Mouse (Mus musculus): ENCODE data around the gene Rab6a. TPM values are rescaled to one million over a fixed set of nuclear protein-coding genes. Genes with fewer than 3 reads are reported as not detected.
A peak's percentile ranks its signal among the peaks of the same experiment; 100 is the strongest.

Rab6a gene
- polyA plus RNA-seq, 1 experiment from 2014 or later = 116 TPM

- Histone ChIP-seq H3K4me1 (replicated peaks) (peaks cover 12% of the 10 kb centered on the region), H3K27me3 (replicated peaks) (no peaks in the 10 kb centered on the region), H3K9me3 (no peaks in the 10 kb centered on the region), H3K9ac (no peak overlapping the region), H3K27ac (peak overlapping the region; percentile 68), H3K4me2 (replicated peaks) (peak overlapping the region; percentile 36), H3K4me3 (replicated peaks) (no peak overlapping the region), H3K36me3 (no peaks in the 10 kb centered on the region)
- WGBS = 1% methylated on average over 13 of the region's 13 CpGs
- ATAC-seq = peak; percentile 89
Measured at GRCm38 (mm10) chr7:100663190-100663589, 56.0 kb downstream of the Rab6a start.

DNA sequence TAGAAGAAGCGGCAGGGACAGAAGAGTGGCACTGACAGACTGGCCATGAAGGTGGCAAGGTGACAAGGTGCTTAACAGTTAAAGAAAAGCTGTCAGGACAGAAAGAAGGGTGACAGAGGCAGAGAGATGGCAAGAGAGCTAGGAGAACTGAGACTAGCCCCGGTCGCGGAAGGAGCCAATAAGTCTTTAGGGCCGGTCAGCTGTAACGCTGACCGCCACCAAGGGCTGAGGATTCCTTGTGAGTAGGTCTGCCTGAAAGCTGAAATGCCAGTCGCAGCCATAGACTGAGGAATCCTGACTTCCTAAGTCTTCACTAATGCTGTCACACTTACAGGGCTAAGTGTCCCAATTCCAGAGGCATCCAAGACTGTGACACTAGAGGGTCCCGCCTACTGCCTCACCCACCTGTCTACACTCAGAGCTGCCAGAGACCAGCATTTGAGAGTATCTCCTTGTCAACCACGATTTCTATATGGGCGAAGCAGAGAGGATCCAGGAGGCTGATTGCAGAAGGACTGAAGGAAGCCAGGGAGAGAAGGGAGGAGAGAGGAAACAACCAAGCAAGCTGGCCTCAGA, 56.6 kb downstream of the Rab6a start:
- Histone ChIP-seq H3K27me3 (replicated peaks) (no peaks in the 10 kb centered on the region), H3K4me3 (replicated peaks) (no peak overlapping the region), H3K4me2 (replicated peaks) (peak overlapping the region; percentile 36; the same call in 1 of the 2 replicates), H3K9me3 (no peaks in the 10 kb centered on the region), H3K27ac (no peak overlapping the region), H3K9ac (no peak overlapping the region), H3K36me3 (no peaks in the 10 kb centered on the region), H3K4me1 (replicated peaks) (peaks cover 9% of the 10 kb centered on the region)
- ATAC-seq = no peak
- WGBS = 54% methylated on average over 11 of the region's 11 CpGs

DNA sequence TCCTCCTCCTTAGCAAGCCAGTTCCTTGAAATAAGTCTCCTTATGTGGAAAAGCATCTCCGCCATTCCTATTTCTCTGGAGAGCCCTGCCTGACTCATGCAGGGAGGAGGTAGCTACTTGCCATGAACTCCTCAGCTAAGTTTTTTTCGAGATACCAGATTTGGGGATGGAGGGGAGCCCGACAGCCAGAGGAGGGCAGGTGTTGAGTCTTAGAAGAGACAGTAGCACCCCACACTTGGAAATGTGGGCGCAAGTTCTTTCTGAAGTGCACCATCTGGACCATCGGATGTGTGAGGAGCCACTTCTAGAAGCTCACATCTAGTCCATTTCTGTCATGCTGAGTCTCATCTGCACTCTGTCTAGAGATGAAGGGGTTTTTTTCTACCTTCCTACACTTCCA, 63.4 kb downstream of the Rab6a start:
- Histone ChIP-seq H3K27ac (no peak overlapping the region), H3K4me2 (replicated peaks) (no peak overlapping the region), H3K27me3 (replicated peaks) (no peaks in the 10 kb centered on the region), H3K36me3 (no peaks in the 10 kb centered on the region), H3K4me1 (replicated peaks) (no peaks in the 10 kb centered on the region), H3K9ac (no peak overlapping the region), H3K9me3 (no peaks in the 10 kb centered on the region), H3K4me3 (replicated peaks) (no peak overlapping the region)
- ATAC-seq = no peak
- WGBS = 81% methylated on average over 5 of the region's 5 CpGs

DNA sequence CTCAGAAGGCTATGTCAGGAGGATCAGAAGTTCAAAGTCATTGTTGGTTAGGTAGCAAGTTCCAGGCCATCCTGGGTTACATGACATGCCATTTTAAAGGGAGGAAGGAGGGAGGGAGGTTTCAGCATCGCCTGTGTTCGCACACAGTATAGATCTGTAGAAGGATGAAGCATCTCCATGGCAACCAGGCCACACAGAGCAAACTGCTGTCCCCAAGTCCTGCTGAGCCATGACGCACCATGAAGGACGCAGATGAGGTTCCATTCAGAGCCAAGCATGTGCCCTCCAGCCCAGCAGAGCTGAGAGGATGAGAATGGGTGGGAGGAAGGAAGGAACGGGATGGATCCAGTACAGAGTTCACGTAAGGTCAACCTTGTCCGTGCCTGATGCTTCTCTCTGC, 66.2 kb downstream of the Rab6a start:
- no peaks in the 10 kb centered on the region for H3K9me3 ChIP-seq
- 66% methylated on average over 7 of the region's 7 CpGs for WGBS
- H3K9ac ChIP-seq = no peak overlapping the region
- H3K27me3 ChIP-seq (replicated peaks) = no peaks in the 10 kb centered on the region
- H3K4me3 ChIP-seq (replicated peaks) = no peak overlapping the region
- no peak for ATAC-seq
- no peak overlapping the region for H3K27ac ChIP-seq
- H3K4me2 ChIP-seq (replicated peaks) = no peak overlapping the region
- no peaks in the 10 kb centered on the region for H3K36me3 ChIP-seq
- no peaks in the 10 kb centered on the region for H3K4me1 ChIP-seq (replicated peaks)

GRCm38 (mm10) chr7:100674941-100675340, 67.7 kb downstream of the Rab6a start:
- H3K36me3 ChIP-seq = no peaks in the 10 kb centered on the region
- WGBS = 91% methylated on average over 2 of the region's 2 CpGs
- no peak overlapping the region for H3K27ac ChIP-seq
- H3K27me3 ChIP-seq (replicated peaks) = no peaks in the 10 kb centered on the region
- no peak overlapping the region for H3K4me3 ChIP-seq (replicated peaks)
- H3K9ac ChIP-seq = no peak overlapping the region
- 0 out of 2 replicates have a peak, but pooled peaks cover 2% of the 10 kb centered on the region for H3K4me1 ChIP-seq (replicated peaks)
- H3K9me3 ChIP-seq = no peaks in the 10 kb centered on the region
- no peak overlapping the region for H3K4me2 ChIP-seq (replicated peaks)
- ATAC-seq = no peak

DNA sequence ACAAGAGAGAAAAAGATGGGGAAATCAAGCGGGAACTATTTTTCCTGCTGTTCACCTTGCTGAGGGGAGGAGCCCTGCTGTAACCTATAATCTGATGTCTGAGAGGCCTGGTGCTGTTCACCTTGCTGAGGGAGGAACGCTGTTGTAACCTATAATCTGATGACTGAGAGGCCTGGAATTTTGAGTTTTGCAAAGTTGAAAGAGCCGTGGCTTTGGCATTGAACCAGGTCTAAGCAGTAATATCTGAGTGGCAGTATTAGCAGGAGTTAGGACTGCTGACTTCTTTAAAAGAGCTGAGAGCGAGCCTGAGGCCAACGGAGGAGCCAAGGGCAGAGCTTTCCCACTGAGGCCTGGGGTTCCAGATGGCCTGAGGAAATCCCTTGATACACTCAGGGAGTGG, 70.8 kb downstream of the Rab6a start:
- ATAC-seq = no peak
- H3K36me3 ChIP-seq = no peaks in the 10 kb centered on the region
- no peak overlapping the region for H3K27ac ChIP-seq
- H3K9ac ChIP-seq = no peak overlapping the region
- no peak overlapping the region for H3K4me3 ChIP-seq (replicated peaks)
- H3K27me3 ChIP-seq (replicated peaks) = no peaks in the 10 kb centered on the region
- 0 out of 2 replicates have a peak, but pooled peaks cover 2% of the 10 kb centered on the region for H3K4me1 ChIP-seq (replicated peaks)
- no peak overlapping the region for H3K4me2 ChIP-seq (replicated peaks)
- H3K9me3 ChIP-seq = no peaks in the 10 kb centered on the region
- WGBS = 70% methylated on average over 5 of the region's 5 CpGs

- Histone ChIP-seq H3K9ac (no peak overlapping the region), H3K9me3 (no peaks in the 10 kb centered on the region), H3K36me3 (no peaks in the 10 kb centered on the region), H3K4me1 (replicated peaks) (0 out of 2 replicates have a peak, but pooled peaks cover 2% of the 10 kb centered on the region), H3K4me2 (replicated peaks) (peak overlapping the region; percentile 19; the same call in 1 of the 2 replicates), H3K4me3 (replicated peaks) (no peak overlapping the region), H3K27ac (no peak overlapping the region), H3K27me3 (replicated peaks) (no peaks in the 10 kb centered on the region)
- 58% methylated on average over 15 of the region's 15 CpGs for WGBS
- peak; percentile 78 for ATAC-seq
Measured at GRCm38 (mm10) chr7:100678948-100679880, 72.0 kb downstream of the Rab6a start.

- Histone ChIP-seq H3K9me3 (no peaks in the 10 kb centered on the region), H3K4me2 (replicated peaks) (no peak overlapping the region), H3K27ac (no peak overlapping the region), H3K27me3 (replicated peaks) (no peaks in the 10 kb centered on the region), H3K9ac (no peak overlapping the region), H3K36me3 (no peaks in the 10 kb centered on the region), H3K4me3 (replicated peaks) (no peak overlapping the region), H3K4me1 (replicated peaks) (0 out of 2 replicates have a peak, but pooled peaks cover 2% of the 10 kb centered on the region)
- ATAC-seq = no peak
- 48% methylated on average over 5 of the region's 5 CpGs for WGBS
Measured at GRCm38 (mm10) chr7:100681132-100681531, 73.9 kb downstream of the Rab6a start.

GRCm38 (mm10) chr7:100683241-100683640, 76.0 kb downstream of the Rab6a start:
- 89% methylated on average over 1 of the region's 1 CpGs for WGBS
- Histone ChIP-seq H3K27ac (no peak overlapping the region), H3K4me3 (replicated peaks) (no peak overlapping the region), H3K9ac (no peak overlapping the region), H3K27me3 (replicated peaks) (no peaks in the 10 kb centered on the region), H3K9me3 (no peaks in the 10 kb centered on the region), H3K36me3 (no peaks in the 10 kb centered on the region), H3K4me1 (replicated peaks) (0 out of 2 replicates have a peak, but pooled peaks cover 2% of the 10 kb centered on the region), H3K4me2 (replicated peaks) (no peak overlapping the region)
- ATAC-seq = no peak

GRCm38 (mm10) chr7:100684081-100684480, 76.9 kb downstream of the Rab6a start:
- Histone ChIP-seq H3K4me1 (replicated peaks) (0 out of 2 replicates have a peak, but pooled peaks cover 2% of the 10 kb centered on the region), H3K9ac (no peak overlapping the region), H3K9me3 (no peaks in the 10 kb centered on the region), H3K27ac (no peak overlapping the region), H3K4me2 (replicated peaks) (no peak overlapping the region), H3K27me3 (replicated peaks) (no peaks in the 10 kb centered on the region), H3K36me3 (no peaks in the 10 kb centered on the region), H3K4me3 (replicated peaks) (no peak overlapping the region)
- ATAC-seq = no peak
- WGBS = 72% methylated on average over 5 of the region's 5 CpGs

- Histone ChIP-seq H3K9me3 (no peaks in the 10 kb centered on the region), H3K9ac (no peak overlapping the region), H3K27me3 (replicated peaks) (no peaks in the 10 kb centered on the region), H3K4me1 (replicated peaks) (no peaks in the 10 kb centered on the region), H3K4me3 (replicated peaks) (no peak overlapping the region), H3K4me2 (replicated peaks) (no peak overlapping the region), H3K27ac (no peak overlapping the region), H3K36me3 (no peaks in the 10 kb centered on the region)
- 49% methylated on average over 7 of the region's 7 CpGs for WGBS
- ATAC-seq = peak; percentile 51; the same call in 1 of the 2 replicates
Measured at GRCm38 (mm10) chr7:100684538-100684937, 77.3 kb downstream of the Rab6a start.

GRCm38 (mm10) chr7:100685061-100686030, 78.1 kb downstream of the Rab6a start:
- no peak overlapping the region for H3K4me2 ChIP-seq (replicated peaks)
- no peaks in the 10 kb centered on the region for H3K4me1 ChIP-seq (replicated peaks)
- H3K27ac ChIP-seq = no peak overlapping the region
- H3K36me3 ChIP-seq = no peaks in the 10 kb centered on the region
- H3K9ac ChIP-seq = no peak overlapping the region
- H3K9me3 ChIP-seq = no peaks in the 10 kb centered on the region
- no peak overlapping the region for H3K4me3 ChIP-seq (replicated peaks)
- H3K27me3 ChIP-seq (replicated peaks) = no peaks in the 10 kb centered on the region
- peak; percentile 84 for ATAC-seq
- WGBS = 40% methylated on average over 13 of the region's 13 CpGs

Measured in intestine, embryonic 15.5 days (tissue).